In the genomic region with DNA sequence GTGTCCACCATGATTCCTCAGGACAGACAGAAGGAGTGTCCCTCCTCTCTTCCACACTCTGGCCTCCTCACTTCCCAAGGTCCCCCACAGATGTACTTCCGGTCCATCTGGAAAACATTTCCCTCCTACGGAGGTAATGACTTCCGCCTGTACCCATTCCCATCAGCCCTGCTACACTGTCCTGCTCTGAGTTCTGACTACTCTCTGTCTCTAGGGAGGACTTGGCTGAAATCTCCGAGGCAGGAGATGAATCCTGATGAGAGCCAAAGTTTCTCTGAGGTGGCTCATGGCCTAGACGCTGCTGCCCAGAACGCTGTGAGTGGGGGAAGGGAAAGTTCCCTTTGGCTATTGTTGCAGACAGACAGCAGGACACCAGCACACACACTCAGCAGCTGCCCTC, we compare ENCODE assay signal across 12 mouse cellular contexts. TPM values are rescaled to one million over a fixed set of nuclear protein-coding genes. Genes with fewer than 3 reads are reported as not detected.
DNase-seq lines count a peak whose midpoint lies in the region; ATAC-seq and TF ChIP-seq lines count a peak whose summit lies in the region.
"Had no signal": no experiment of that assay in that cellular context is flagged by ENCODE, and none has a peak within 500 bp of the region (broad histone marks: within the 10 kb centered on the region; RNA-seq: fewer than 3 reads in every experiment).

No protein-coding gene starts in this region.

- no peaks in the 10 kb centered on the region for H3K36me3 ChIP-seq in hindbrain, embryonic 13.5 days
- H3K36me3 ChIP-seq in midbrain, postnatal 0 days (ENCODE audit: insufficient read depth, low read length), result no peaks in the 10 kb centered on the region
- no peaks in the 10 kb centered on the region for H3K36me3 ChIP-seq in intestine, postnatal 0 days (ENCODE audit: control insufficient read depth, insufficient read depth)
- H3K36me3 ChIP-seq in heart, embryonic 12.5 days, result no peaks in the 10 kb centered on the region

- DNase-seq in gastrocnemius, adult 18-20 months (ENCODE audit: low spot score), result peak; percentile 40
- no peak for DNase-seq in gastrocnemius, postnatal 36 days
- peak; percentile 59 for DNase-seq in embryo, embryonic 11 days
- peak; percentile 72 for DNase-seq in midbrain, postnatal 0 days (ENCODE audit: low spot score)
- no peak for DNase-seq in T-cell, adult 2 months (ENCODE audit: low spot score)
- DNase-seq: cerebellum, adult 11-12 months; lung, adult 2 months had no signal

- no peak overlapping the region for H3K4me3 ChIP-seq in hindbrain, embryonic 13.5 days
- H3K4me3 ChIP-seq in midbrain, postnatal 0 days (ENCODE audit: low read depth, low read length), result no peak overlapping the region
- H3K4me3 ChIP-seq in intestine, postnatal 0 days (ENCODE audit: low read depth, low read length), result no peak overlapping the region
- H3K4me3 ChIP-seq in heart, embryonic 12.5 days, result no peak overlapping the region
- H3K4me3 ChIP-seq: myocyte had no signal

- H3K4me2 ChIP-seq in hindbrain, embryonic 13.5 days, result no peak overlapping the region
- no peak overlapping the region for H3K4me2 ChIP-seq in midbrain, postnatal 0 days (ENCODE audit: low read depth, low read length, poor library complexity, severe bottlenecking)
- H3K4me2 ChIP-seq in intestine, postnatal 0 days (replicated peaks; ENCODE audit: low read depth), result no peak overlapping the region
- H3K4me2 ChIP-seq in heart, embryonic 12.5 days, result no peak overlapping the region

- TF ChIP-seq CTCF in midbrain, postnatal 0 days (IDR thresholded peaks at IDR 0.05), result no peak
- TF ChIP-seq CTCF in intestine, postnatal 0 days (IDR thresholded peaks at IDR 0.05; ENCODE audit: low read depth), result no peak

- peak overlapping the region; percentile 89 for H3K27ac ChIP-seq in hindbrain, embryonic 13.5 days
- H3K27ac ChIP-seq in midbrain, postnatal 0 days (ENCODE audit: low read depth, low read length), result peak overlapping the region; percentile 62; the same call in 1 of the 2 replicates
- H3K27ac ChIP-seq in intestine, postnatal 0 days (ENCODE audit: low read depth, low read length), result no peak overlapping the region
- H3K27ac ChIP-seq in heart, embryonic 12.5 days (ENCODE audit: poor library complexity, severe bottlenecking), result no peak overlapping the region

- WGBS in hindbrain, embryonic 13.5 days, result 30% methylated on average over 6 of the region's 6 CpGs
- 39% methylated on average over 6 of the region's 6 CpGs for WGBS in midbrain, postnatal 0 days
- WGBS in intestine, postnatal 0 days, result 61% methylated on average over 6 of the region's 6 CpGs
- 33% methylated on average over 6 of the region's 6 CpGs for WGBS in heart, embryonic 12.5 days

- H3K9ac ChIP-seq in hindbrain, embryonic 13.5 days, result no peak overlapping the region
- no peak overlapping the region for H3K9ac ChIP-seq in midbrain, postnatal 0 days (replicated peaks; ENCODE audit: low read length, poor library complexity, severe bottlenecking)
- H3K9ac ChIP-seq in intestine, postnatal 0 days (ENCODE audit: low read depth, low read length), result no peak overlapping the region
- H3K9ac ChIP-seq in heart, embryonic 12.5 days, result no peak overlapping the region

- ATAC-seq in hindbrain, embryonic 13.5 days (ENCODE audit: low FRiP score), result no peak
- peak; percentile 27; the same call in 1 of the 2 replicates for ATAC-seq in midbrain, postnatal 0 days (ENCODE audit: low FRiP score)
- no peak for ATAC-seq in intestine, postnatal 0 days
- no peak for ATAC-seq in heart, embryonic 12.5 days (ENCODE audit: insufficient number of reproducible peaks, low FRiP score)

- intact Hi-C loops in gastrocnemius, postnatal 36 days (cut with DNase I), result no loop called here

- no peaks in the 10 kb centered on the region for H3K9me3 ChIP-seq in hindbrain, embryonic 13.5 days
- H3K9me3 ChIP-seq in midbrain, postnatal 0 days (ENCODE audit: low read length), result no peaks in the 10 kb centered on the region
- H3K9me3 ChIP-seq in intestine, postnatal 0 days (ENCODE audit: control insufficient read depth), result no peaks in the 10 kb centered on the region
- H3K9me3 ChIP-seq in heart, embryonic 12.5 days (replicated peaks), result 0 out of 2 replicates have a peak, but pooled peaks cover 6% of the 10 kb centered on the region

- peaks cover 48% of the 10 kb centered on the region for H3K4me1 ChIP-seq in hindbrain, embryonic 13.5 days (replicated peaks)
- peaks cover 13% of the 10 kb centered on the region for H3K4me1 ChIP-seq in midbrain, postnatal 0 days (ENCODE audit: insufficient read depth, low read length)
- H3K4me1 ChIP-seq in intestine, postnatal 0 days (replicated peaks; ENCODE audit: control insufficient read depth, insufficient read depth, low read length), result 0 out of 2 replicates have a peak, but pooled peaks cover 4% of the 10 kb centered on the region
- peaks cover 13% of the 10 kb centered on the region for H3K4me1 ChIP-seq in heart, embryonic 12.5 days (replicated peaks)

- H3K27me3 ChIP-seq in hindbrain, embryonic 13.5 days, result peaks cover 12% of the 10 kb centered on the region
- H3K27me3 ChIP-seq in midbrain, postnatal 0 days (ENCODE audit: insufficient read depth, low read length), result peaks cover 7% of the 10 kb centered on the region
- H3K27me3 ChIP-seq in intestine, postnatal 0 days (replicated peaks; ENCODE audit: control insufficient read depth, insufficient read depth, low read length), result no peaks in the 10 kb centered on the region
- peaks cover 57% of the 10 kb centered on the region for H3K27me3 ChIP-seq in heart, embryonic 12.5 days (replicated peaks)

RNA-seq across cellular contexts. Expression of gene Tmc5, which starts 5.0 kb away (rescaled TPM):
- total RNA-seq in gastrocnemius, adult 18-20 months (2021), result not detected
- total RNA-seq in gastrocnemius, postnatal 36 days (2021), result under 1 TPM in 1 of 2 experiments, not detected in 1; 0.08 TPM
- polyA plus RNA-seq in hindbrain, embryonic 13.5 days (2015; fragmentation: Nextera tagmentation; extraction: Ambion mirVana), result 0.19 and 0.21 TPM in 2 replicates
- 0.47 and 0.66 TPM in 2 replicates for total RNA-seq in midbrain, postnatal 0 days (2014; rRNA removed)
- polyA plus RNA-seq in midbrain, postnatal 0 days (2015; fragmentation: Nextera tagmentation; extraction: Ambion mirVana), result 0.22 and 0.31 TPM in 2 replicates
- polyA plus RNA-seq in intestine, postnatal 0 days (2015; fragmentation: Nextera tagmentation; extraction: Ambion mirVana), result 48.1 and 49.0 TPM in 2 replicates
- 0.12 and 0.22 TPM in 2 replicates for polyA plus RNA-seq in heart, embryonic 12.5 days (2016; fragmentation: Nextera tagmentation; extraction: Ambion mirVana)
- polyA plus RNA-seq: myocyte; spleen, adult 2 months had no signal

RNA-seq across cellular contexts. Expression of gene Tmc7, which starts 7.6 kb away (rescaled TPM):
- total RNA-seq in gastrocnemius, adult 18-20 months (2021), result 10 to 100 TPM in 1 of 2 experiments, 1 to 10 TPM in 1; 9.6 to 13.1 TPM
- 1 to 10 TPM; 7.3 to 7.9 TPM for total RNA-seq in gastrocnemius, postnatal 36 days (2021)
- 6.3 TPM in 2 replicates for polyA plus RNA-seq in hindbrain, embryonic 13.5 days (2015; fragmentation: Nextera tagmentation; extraction: Ambion mirVana)
- total RNA-seq in midbrain, postnatal 0 days (2014; rRNA removed), result 11.5 and 13.5 TPM in 2 replicates
- polyA plus RNA-seq in midbrain, postnatal 0 days (2015; fragmentation: Nextera tagmentation; extraction: Ambion mirVana), result 4.8 and 5.4 TPM in 2 replicates
- polyA plus RNA-seq in intestine, postnatal 0 days (2015; fragmentation: Nextera tagmentation; extraction: Ambion mirVana), result 1.4 and 1.5 TPM in 2 replicates
- polyA plus RNA-seq in heart, embryonic 12.5 days (2016; fragmentation: Nextera tagmentation; extraction: Ambion mirVana), result 2.4 TPM in 2 replicates

RNA-seq across cellular contexts. Expression of gene Coq7, which starts 59.0 kb away (rescaled TPM):
- total RNA-seq in gastrocnemius, adult 18-20 months (2021), result 10 to 100 TPM; 46.4 to 57.7 TPM
- total RNA-seq in gastrocnemius, postnatal 36 days (2021), result 10 to 100 TPM; 51.9 to 53.5 TPM
- polyA plus RNA-seq in hindbrain, embryonic 13.5 days (2015; fragmentation: Nextera tagmentation; extraction: Ambion mirVana), result 105 and 106 TPM in 2 replicates
- 30.9 and 38.2 TPM in 2 replicates for total RNA-seq in midbrain, postnatal 0 days (2014; rRNA removed)
- 128 and 131 TPM in 2 replicates for polyA plus RNA-seq in midbrain, postnatal 0 days (2015; fragmentation: Nextera tagmentation; extraction: Ambion mirVana)
- polyA plus RNA-seq in intestine, postnatal 0 days (2015; fragmentation: Nextera tagmentation; extraction: Ambion mirVana), result 123 and 139 TPM in 2 replicates
- polyA plus RNA-seq in heart, embryonic 12.5 days (2016; fragmentation: Nextera tagmentation; extraction: Ambion mirVana), result 148 and 149 TPM in 2 replicates

Comparison
In these comparisons a context has a peak if more than half of its experiments do, and no peak if none do; other contexts are left out.
1. DNase-seq: peak in gastrocnemius, adult 18-20 months (single experiment), embryo, embryonic 11 days (single experiment) and midbrain, postnatal 0 days (single experiment); none in gastrocnemius, postnatal 36 days (0 of 2) and T-cell, adult 2 months (single experiment).
2. H3K27ac ChIP-seq: peak in hindbrain, embryonic 13.5 days (single experiment) and midbrain, postnatal 0 days (single experiment); none in intestine, postnatal 0 days (single experiment) and heart, embryonic 12.5 days (single experiment).
3. RNA of gene Tmc5, which starts 5.0 kb away (polyA plus RNA-seq): 48.1 to 49.0 TPM in intestine, postnatal 0 days; 0.22 to 0.31 TPM in midbrain, postnatal 0 days, 0.12 to 0.22 TPM in heart, embryonic 12.5 days and 0.19 to 0.21 TPM in hindbrain, embryonic 13.5 days; every median in the first group is over 10 times any median in the second.